Mouse (Mus musculus) forebrain, embryonic 16.5 days (tissue): ENCODE measurements around the gene 1520401A03Rik. TPM values are rescaled to one million over a fixed set of nuclear protein-coding genes. Genes with fewer than 3 reads are reported as not detected.

Source experiments
- ATAC-seq: fragments of 200-750 bp; cut with Nextera tagmentation; 2 replicates; pipeline ENCODE4 v1.8.0; 2017; ENCODE audit warnings: mild to moderate bottlenecking, moderate library complexity
- H3K27ac ChIP-seq: fragments of 300-500 bp; sonication (generic); 2 replicates; pipeline ENCODE4 v1.5.1; 2014; ENCODE audit warnings: low read length, control low read depth
- H3K27me3 ChIP-seq: fragments of 300-500 bp; sonication (generic); replicated peaks from 2 replicates; pipeline ENCODE4 v1.6.1; 2014; ENCODE audit warnings: low read length; ENCODE audit not compliant: control insufficient read depth, insufficient read depth
- H3K36me3 ChIP-seq: fragments of 300-500 bp; sonication (generic); 2 replicates; pipeline ENCODE4 v1.6.1; 2014; ENCODE audit not compliant: control insufficient read depth, insufficient read depth
- H3K4me1 ChIP-seq: fragments of 300-500 bp; sonication (generic); replicated peaks from 2 replicates; pipeline ENCODE4 v1.6.1; 2014; ENCODE audit warnings: low read length; ENCODE audit not compliant: control insufficient read depth, insufficient read depth
- H3K4me2 ChIP-seq: fragments of 300-500 bp; sonication (generic); 2 replicates; pipeline ENCODE4 v1.6.1; 2014; ENCODE audit warnings: mild to moderate bottlenecking, low read length, control low read depth
- H3K4me3 ChIP-seq: fragments of 300-500 bp; sonication (generic); replicated peaks from 2 replicates; pipeline ENCODE4 v1.5.1; 2014; ENCODE audit warnings: mild to moderate bottlenecking, low read length, control low read depth
- H3K9ac ChIP-seq: fragments of 300-500 bp; sonication (generic); replicated peaks from 2 replicates; pipeline ENCODE4 v1.6.1; 2014; ENCODE audit warnings: low read depth, low read length, control low read depth
- H3K9me3 ChIP-seq: fragments of 300-500 bp; sonication (generic); 2 replicates; pipeline ENCODE4 v1.6.1; 2016; ENCODE audit warnings: low read length; ENCODE audit not compliant: control insufficient read depth
- WGBS: fragments of 180-500 bp; shearing (Covaris S2); extraction: QIAGEN DNeasy Blood & Tissue Kit; methylation state at CpG from one replicate; pipeline ENCODE4 v1.1.7; 2014; 5-methylcytosine and 5-hydroxymethylcytosine counted together
- polyA plus RNA-seq: library from polyadenylated mRNA; unstranded; fragments of >200 nt; fragmentation: Nextera tagmentation; extraction: Ambion mirVana; gene quantifications from 2 replicates; pipeline ENCODE4 v1.2.1, GENCODE M21; 2015

Gene 1520401A03Rik
- polyA plus RNA-seq, 1 experiment from 2014 or later, result not detected

DNA sequence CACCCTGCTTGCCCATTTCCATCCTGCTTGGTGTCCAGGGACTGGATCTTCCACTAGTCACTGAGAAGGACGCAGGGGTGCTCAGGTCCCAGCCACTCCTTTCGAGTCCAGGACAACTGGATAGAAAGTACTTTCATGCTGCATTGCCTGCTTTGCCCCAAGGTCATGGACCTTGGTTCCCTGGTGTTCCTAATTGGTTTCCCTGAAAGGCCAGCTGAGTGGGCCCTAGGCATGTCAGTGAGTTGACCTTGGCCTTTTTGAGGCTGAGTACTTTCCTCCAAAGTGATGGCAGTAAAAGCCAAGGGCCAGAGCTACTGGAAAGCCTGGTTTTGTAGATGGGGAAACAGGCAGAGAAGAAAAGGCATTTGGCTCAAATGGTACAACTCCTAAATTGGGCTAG lies 697 bp downstream of the 1520401A03Rik start:
- H3K9me3 ChIP-seq, result no peaks in the 10 kb centered on the region
- no peaks in the 10 kb centered on the region for H3K36me3 ChIP-seq
- H3K4me2 ChIP-seq, result no peak overlapping the region
- H3K4me3 ChIP-seq, result no peak overlapping the region
- H3K9ac ChIP-seq, result no peak overlapping the region
- peaks cover 5% of the 10 kb centered on the region; the same call in 1 of the 2 replicates for H3K4me1 ChIP-seq
- H3K27me3 ChIP-seq, result no peaks in the 10 kb centered on the region; the same call in 1 of the 2 replicates
- no peak for ATAC-seq
- WGBS, result 86% methylated on average over 2 of the region's 2 CpGs
- no peak overlapping the region for H3K27ac ChIP-seq

- Histone ChIP-seq H3K27me3 (no peaks in the 10 kb centered on the region; the same call in 1 of the 2 replicates), H3K9me3 (no peaks in the 10 kb centered on the region), H3K9ac (no peak overlapping the region), H3K27ac (no peak overlapping the region), H3K4me2 (no peak overlapping the region), H3K4me1 (no peaks in the 10 kb centered on the region), H3K36me3 (no peaks in the 10 kb centered on the region), H3K4me3 (no peak overlapping the region)
- no peak for ATAC-seq
- 25% methylated on average over 1 of the region's 1 CpGs for WGBS
Observed at GRCm38 (mm10) chr17:23719455-23719854, 3.1 kb downstream of the 1520401A03Rik start.

GRCm38 (mm10) chr17:23717003-23717402 lies 5.6 kb downstream of the 1520401A03Rik start:
- no peak overlapping the region for H3K4me3 ChIP-seq
- H3K9me3 ChIP-seq, result no peaks in the 10 kb centered on the region
- no peak overlapping the region for H3K9ac ChIP-seq
- no peak overlapping the region for H3K27ac ChIP-seq
- H3K4me1 ChIP-seq, result no peaks in the 10 kb centered on the region
- no peak overlapping the region for H3K4me2 ChIP-seq
- H3K36me3 ChIP-seq, result no peaks in the 10 kb centered on the region
- WGBS, result 40% methylated on average over 2 of the region's 2 CpGs
- H3K27me3 ChIP-seq, result no peaks in the 10 kb centered on the region; the same call in 1 of the 2 replicates
- ATAC-seq, result no peak

DNA sequence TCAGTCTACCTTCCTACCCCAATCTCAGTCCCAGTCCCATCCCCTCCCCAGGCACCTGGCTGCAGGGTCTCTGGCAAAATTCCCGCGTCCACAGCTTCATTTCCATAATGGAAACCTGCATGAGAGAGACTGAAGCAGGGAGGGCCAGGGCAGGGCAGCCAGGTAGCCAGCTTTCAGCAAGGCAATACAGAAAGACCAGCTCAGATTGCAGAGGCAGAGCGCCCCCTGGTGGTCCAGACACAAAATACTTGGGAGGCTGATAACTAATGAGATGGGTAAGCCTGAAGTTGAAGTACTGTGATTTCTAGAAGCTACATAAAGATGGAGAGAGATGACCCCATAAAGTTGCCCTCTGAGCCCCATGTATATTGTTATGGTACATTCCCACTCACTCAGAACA lies 16.4 kb downstream of the 1520401A03Rik start:
- Histone ChIP-seq H3K4me1 (peaks cover 5% of the 10 kb centered on the region), H3K27ac (no peak overlapping the region), H3K9ac (no peak overlapping the region), H3K4me3 (no peak overlapping the region), H3K36me3 (no peaks in the 10 kb centered on the region), H3K9me3 (no peaks in the 10 kb centered on the region), H3K4me2 (no peak overlapping the region), H3K27me3 (0 out of 2 replicates have a peak, but pooled peaks cover under 1% of the 10 kb centered on the region)
- peak; percentile 55 for ATAC-seq
- 0% methylated on average over 3 of the region's 3 CpGs for WGBS

DNA sequence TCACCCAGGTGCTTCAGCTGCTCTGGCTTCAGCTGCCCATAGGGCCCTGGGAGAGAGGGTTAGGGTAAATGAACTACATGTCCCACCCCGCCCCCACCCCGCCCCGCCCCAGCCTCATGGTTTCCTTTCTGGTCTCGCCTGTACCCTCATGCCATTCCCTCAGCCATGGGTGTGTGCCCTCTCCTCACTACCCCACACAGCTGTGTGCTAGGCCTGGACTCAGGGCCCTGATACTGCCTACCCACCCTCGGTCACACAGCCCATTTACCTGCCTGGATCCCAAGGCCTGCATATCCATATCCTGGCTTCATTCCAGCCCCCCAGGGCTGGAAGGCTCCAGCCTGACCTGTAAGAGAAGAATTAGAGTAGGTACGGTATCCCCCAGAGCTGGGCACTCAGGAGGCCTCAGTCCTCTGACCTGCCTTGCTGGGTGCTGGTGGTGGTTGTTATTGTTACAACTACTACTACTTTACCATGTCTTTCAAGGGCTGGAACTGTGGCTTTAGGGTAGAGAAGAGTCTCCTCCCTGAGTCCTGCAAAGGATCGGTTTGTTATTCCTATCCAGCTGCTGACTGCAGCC lies 17.0 kb downstream of the 1520401A03Rik start:
- 75% methylated on average over 7 of the region's 7 CpGs for WGBS
- no peaks in the 10 kb centered on the region for H3K36me3 ChIP-seq
- no peak overlapping the region for H3K4me2 ChIP-seq
- H3K9me3 ChIP-seq, result no peaks in the 10 kb centered on the region
- peaks cover 6% of the 10 kb centered on the region; the same call in 1 of the 2 replicates for H3K27me3 ChIP-seq
- peaks cover 5% of the 10 kb centered on the region for H3K4me1 ChIP-seq
- no peak overlapping the region for H3K9ac ChIP-seq
- no peak for ATAC-seq
- H3K27ac ChIP-seq, result no peak overlapping the region
- no peak overlapping the region for H3K4me3 ChIP-seq

DNA sequence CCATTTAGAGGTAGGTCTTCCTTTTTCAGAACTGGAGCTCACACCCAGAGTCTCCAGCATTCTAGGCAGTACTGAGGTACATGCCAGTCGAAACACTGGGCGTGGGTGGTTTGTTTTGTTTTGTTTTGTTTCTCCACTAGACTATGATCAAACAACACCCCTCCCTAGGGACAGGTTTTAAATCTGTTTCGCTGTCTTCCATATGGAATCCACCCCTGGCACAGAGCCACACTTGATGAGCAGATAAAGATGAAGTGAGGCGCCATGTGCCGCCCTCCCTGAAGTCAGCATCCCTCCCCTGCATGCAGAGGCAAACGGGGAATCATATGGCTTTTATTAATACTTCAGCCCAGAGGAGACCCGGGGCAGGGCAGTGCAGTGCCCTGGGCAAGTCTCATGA lies 17.8 kb downstream of the 1520401A03Rik start:
- Histone ChIP-seq H3K4me3 (no peak overlapping the region), H3K4me1 (peaks cover 7% of the 10 kb centered on the region), H3K27ac (no peak overlapping the region), H3K27me3 (peaks cover 7% of the 10 kb centered on the region; the same call in 1 of the 2 replicates), H3K9me3 (no peaks in the 10 kb centered on the region), H3K4me2 (no peak overlapping the region), H3K36me3 (no peaks in the 10 kb centered on the region), H3K9ac (no peak overlapping the region; the same call in 1 of the 2 replicates)
- no peak for ATAC-seq
- WGBS, result 50% methylated on average over 7 of the region's 7 CpGs

GRCm38 (mm10) chr17:23703301-23703700 lies 19.3 kb downstream of the 1520401A03Rik start:
- Histone ChIP-seq H3K9ac (no peak overlapping the region), H3K4me3 (no peak overlapping the region), H3K4me2 (no peak overlapping the region), H3K36me3 (no peaks in the 10 kb centered on the region), H3K27me3 (peaks cover 18% of the 10 kb centered on the region), H3K27ac (no peak overlapping the region), H3K9me3 (no peaks in the 10 kb centered on the region), H3K4me1 (peaks cover 13% of the 10 kb centered on the region)
- WGBS, result 77% methylated on average over 9 of the region's 9 CpGs
- no peak for ATAC-seq

DNA sequence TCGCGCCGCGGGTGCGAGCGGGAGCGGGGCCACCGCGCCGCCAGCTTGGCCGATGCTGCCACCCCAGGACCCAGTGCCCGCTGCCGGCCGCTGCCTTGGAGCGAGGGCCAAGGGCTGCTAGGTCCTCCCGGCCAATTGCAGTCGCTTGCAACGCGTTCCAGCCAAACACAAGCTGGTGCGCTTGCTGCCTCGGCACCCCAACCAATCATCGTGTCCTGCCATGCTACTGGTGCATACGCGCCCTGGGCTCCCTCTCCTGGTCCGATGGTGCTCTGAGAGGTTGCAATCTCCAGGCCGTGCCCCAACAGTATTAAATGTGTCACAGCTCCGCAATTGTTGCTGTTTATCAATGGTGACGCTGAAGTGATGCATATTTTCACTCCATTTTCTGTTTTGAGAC lies 22.5 kb downstream of the 1520401A03Rik start:
- Histone ChIP-seq H3K9ac (peak overlapping the region; percentile 64), H3K27me3 (peaks cover 20% of the 10 kb centered on the region), H3K4me2 (peak overlapping the region; percentile 99), H3K4me3 (peak overlapping the region; percentile 80), H3K4me1 (peaks cover 12% of the 10 kb centered on the region), H3K9me3 (no peaks in the 10 kb centered on the region), H3K36me3 (no peaks in the 10 kb centered on the region), H3K27ac (no peak overlapping the region)
- ATAC-seq, result peak; percentile 98
- under 1% methylated on average over 27 of the region's 28 CpGs for WGBS

DNA sequence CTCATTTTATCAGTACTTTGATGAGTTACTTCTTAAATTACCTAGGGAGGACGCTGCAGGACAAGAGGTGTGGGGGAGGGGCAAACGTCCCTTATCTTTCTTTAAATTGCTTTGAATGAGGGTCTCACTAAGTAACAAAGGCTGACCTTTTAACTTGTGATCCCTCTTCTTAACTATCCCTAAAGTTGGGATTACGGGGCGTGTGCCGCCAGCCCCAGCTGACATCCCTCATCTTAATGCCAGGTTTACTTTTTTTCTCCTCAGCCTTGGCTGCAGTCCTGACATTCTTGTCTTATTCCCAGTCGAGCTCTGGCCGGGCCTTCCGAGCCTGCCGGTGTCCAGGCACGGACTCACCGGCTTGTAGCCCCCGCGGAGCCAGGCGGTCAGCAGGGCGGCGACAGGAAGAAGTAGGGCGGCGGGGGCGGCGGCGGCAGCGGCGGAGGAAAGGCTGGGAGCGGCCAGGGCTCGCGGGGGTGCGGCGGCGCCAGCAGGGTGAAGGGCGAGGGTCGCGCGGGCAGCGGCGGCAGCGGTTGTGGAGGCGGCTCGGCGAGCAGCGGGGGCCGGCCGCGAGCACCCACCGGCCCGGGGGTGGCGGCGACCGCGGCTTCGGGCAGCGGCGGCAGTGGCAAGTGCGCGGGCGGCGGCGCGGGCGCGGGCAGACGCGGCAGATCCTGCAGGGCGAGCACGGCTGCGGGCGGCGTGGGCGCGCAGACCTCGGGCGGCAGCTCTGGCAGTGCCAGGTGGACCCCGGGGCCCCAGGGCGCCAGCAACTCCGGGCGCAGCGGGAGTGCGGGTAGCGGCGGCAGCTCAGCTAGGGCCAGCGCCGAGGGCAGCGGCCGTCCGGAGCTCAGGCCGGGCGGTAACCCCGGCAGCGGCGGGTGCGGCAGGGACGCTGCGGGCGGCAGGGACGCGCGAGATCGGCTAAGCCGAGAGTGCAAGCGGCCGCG lies 23.2 kb downstream of the 1520401A03Rik start:
- Histone ChIP-seq H3K9me3 (no peaks in the 10 kb centered on the region), H3K4me3 (peak overlapping the region; percentile 80), H3K27me3 (peaks cover 20% of the 10 kb centered on the region), H3K27ac (no peak overlapping the region), H3K36me3 (no peaks in the 10 kb centered on the region), H3K4me1 (peaks cover 8% of the 10 kb centered on the region), H3K9ac (peak overlapping the region; percentile 64), H3K4me2 (peak overlapping the region; percentile 99)
- WGBS, result under 1% methylated on average over 87 of the region's 101 CpGs
- ATAC-seq, result peak; percentile 2; the same call in 1 of the 2 replicates
